Mouse (Mus musculus) 416B (cell line): ENCODE results near the gene Tent4a.
"Not testable (repeated sequence)": the region's sequence is repeated elsewhere in the genome, so short reads cannot be mapped to it uniquely, and the experiment has no call there.

Experiments
- DNase-seq: peaks from one replicate; pipeline ENCODE4 v3.0.0; 2011; ENCODE audit warnings: low read depth

Tent4a gene

GRCm38 (mm10) chr13:69534334-69534653 is at the start of gene Tent4a:
Gene Tent4a, minus strand, starts transcription at chr13:69534617.
- no peak for DNase-seq

- DNase-seq, result no peak
These were observed 49.2 kb upstream of the Tent4a start for GRCm38 (mm10) chr13:69583591-69583990.

- DNase-seq, result no peak
These were observed 48.0 kb upstream of the Tent4a start for GRCm38 (mm10) chr13:69582411-69582810.

DNA sequence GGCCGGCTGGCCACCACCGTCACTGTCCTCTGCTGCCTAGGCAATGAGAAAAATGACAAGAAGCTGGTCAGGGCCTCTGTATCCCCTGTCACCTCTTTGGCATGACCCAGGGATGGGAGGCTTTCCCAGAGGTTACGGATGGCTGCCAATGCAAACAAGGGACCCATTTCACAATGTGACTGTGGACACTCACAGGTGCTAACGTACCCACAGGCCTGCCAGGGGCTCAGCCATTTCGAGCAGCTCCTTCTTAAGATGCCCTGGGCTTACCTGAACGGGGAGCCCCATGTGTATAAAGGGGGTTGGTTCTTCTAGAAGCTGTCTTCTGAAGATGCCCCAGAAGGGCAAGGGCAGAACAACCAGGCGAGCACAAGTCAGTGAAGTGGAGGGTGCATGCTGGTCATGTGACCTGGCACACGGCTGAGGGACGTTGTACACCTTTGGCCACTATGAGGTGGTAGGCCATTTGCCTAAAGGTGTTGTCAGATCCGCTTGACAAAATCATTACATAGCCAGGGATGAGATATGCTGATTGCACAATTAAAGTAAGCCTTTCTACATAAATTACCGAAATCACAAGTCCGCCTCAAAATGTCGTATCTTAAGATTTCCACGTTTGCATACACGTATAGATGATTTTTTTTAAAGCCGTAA is 42.9 kb upstream of the Tent4a start:
- DNase-seq, result no peak

- no peak for DNase-seq
These were observed 42.3 kb upstream of the Tent4a start for GRCm38 (mm10) chr13:69576676-69577075.

- DNase-seq, result no peak
These were observed 38.2 kb upstream of the Tent4a start for GRCm38 (mm10) chr13:69572594-69572993.

GRCm38 (mm10) chr13:69569201-69569600 is 34.8 kb upstream of the Tent4a start:
- no peak for DNase-seq

DNA sequence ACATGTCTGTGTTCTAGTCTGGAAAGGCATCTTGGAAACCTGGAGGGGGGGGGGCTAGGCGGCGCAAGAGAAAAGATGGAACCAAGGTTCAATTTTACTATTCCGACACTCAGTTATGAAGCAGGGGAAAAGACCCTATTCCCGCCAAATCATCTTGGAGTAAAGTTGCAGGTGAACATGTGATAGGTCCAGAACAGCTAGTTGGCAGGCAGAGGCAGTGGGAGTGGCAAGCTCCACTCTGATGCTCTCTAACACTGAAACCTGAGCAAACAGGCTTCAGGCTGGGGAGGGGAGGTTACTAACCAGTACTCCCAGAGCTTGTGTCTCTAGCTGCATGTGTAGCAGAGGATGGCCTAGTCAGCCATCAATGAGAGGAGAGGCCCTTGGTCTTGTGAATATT is 31.0 kb upstream of the Tent4a start:
- DNase-seq, result not testable (repeated sequence)

- DNase-seq, result no peak
These were observed 30.2 kb upstream of the Tent4a start for GRCm38 (mm10) chr13:69564573-69564972.

DNA sequence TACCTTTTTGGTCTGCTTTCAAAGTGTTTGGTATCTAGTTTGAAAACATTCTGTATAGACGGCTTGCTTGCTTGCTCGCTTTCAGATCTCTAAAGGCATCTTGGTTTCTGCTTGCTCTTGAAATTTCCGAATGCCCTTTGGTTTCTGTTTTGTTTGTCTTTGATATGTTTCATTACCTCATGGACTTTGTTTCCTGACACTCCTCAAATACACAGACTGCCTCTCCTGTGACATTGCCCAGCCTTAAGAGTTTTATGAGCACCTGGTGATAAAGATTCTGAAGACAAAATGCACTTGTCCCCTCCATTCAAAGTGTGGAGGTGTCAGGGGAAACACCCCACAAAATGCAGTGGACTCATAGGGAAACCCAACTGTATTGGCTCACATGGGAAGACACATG is 29.5 kb upstream of the Tent4a start:
- DNase-seq, result no peak

DNA sequence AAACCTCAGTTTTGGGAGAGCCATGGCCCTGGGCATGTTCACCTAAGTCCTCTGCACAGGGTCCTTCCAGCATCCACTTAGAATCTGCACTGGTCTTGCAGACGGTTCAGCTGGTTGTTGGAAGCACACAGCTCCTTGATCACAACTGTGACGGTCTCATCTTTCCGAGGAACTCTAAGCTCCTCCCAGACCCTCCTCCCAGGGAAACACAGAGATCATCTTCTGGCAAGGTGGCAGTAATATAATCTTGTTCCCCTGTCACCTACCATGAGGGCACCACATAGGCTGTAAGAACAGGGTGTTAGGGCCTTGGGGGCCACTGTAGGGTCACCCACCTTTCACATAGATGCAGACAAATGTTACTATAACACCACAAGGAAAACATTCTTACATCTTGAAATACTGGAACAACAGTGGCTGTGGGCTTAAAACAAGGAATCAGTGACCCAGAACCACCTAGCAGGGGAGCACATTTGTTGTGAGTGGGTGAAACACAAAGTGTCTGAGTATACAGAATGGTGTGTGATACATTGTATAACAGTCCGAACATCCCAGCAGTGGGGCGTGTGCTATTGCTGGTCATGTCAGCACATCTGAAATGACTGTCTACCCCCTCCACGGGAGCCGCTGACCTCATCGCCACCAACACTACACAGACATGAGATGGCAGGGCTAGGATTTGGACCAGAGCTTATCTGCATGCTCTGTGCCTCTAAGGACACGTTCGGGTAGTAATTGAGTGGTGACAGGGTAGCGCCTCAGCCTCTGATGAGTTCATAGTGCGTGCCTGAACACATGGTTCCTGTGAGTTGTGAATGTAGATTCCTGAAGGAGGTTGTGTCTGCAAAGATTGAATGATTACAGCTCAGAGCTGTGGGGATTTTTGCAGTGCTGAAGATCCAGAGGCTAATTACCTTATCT is 28.5 kb upstream of the Tent4a start:
- DNase-seq, result no peak

GRCm38 (mm10) chr13:69562004-69562403 is 27.6 kb upstream of the Tent4a start:
- no peak for DNase-seq

GRCm38 (mm10) chr13:69559291-69559961 is 25.0 kb upstream of the Tent4a start:
- no peak for DNase-seq

- DNase-seq, result no peak
These were observed 23.8 kb upstream of the Tent4a start for GRCm38 (mm10) chr13:69558098-69558660.

DNA sequence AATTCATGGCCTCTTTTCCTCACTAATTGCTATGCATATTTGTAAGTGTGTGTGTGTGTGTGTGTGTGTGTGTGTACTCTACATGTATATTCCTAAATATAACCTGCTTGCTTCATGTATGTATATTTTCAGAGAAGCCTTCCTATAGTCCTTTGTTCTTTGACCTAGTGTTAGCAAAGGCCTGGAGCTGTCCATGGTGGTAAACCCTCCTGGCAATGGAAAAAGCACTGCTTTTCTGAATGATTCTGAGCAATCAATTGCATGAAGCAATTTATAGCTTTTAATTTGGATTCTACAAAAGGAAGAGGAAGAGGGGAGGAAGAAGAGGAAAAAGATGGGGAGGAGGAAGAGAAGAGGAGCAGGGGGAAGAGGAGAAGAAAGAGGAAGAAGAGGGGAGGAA is 22.3 kb upstream of the Tent4a start:
- DNase-seq, result no peak

DNA sequence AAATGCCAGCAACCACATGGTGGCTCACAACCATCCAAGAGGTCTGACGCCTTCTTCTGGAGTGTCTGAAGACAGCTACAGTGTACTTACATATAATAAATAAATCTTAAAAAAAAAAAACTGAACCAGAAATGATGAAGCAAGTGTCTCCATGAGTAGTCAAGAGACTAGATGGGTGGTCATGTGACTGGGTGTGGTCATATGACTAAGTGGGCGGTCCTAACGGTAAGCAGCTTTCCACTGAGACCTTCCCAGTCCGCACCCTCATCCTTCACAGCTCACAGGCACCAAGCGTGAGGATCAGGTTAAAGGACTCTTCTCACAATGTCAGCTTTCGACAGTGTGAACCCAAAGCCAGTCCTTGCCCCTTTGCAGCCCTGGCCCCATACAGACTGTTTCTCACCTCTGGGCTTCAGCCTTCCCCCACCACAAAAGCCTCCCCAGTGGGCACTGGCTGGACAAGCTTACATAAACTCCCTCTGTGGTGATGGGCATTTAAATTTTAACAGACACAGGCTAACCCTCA is 21.6 kb upstream of the Tent4a start:
- DNase-seq, result no peak

DNA sequence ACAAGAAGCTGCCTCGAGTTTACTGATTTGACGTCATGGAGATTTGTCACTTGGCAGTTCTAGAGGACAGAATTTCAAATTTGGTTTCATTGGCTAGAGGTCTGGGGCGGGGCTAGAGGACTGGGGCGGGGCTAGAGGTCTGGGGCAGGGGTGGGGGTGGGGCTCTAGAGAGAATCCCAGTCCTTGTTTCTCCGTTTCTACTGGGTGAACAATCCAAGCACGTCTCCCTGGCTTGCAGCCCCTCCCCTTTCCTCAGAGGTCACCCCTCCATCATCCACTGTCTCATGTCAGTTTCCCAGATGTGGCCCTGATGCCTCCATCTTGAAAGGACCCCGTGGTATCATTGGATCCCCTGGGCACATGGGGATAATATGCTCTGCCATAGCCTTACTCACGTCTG is 20.6 kb upstream of the Tent4a start:
- DNase-seq, result no peak

DNA sequence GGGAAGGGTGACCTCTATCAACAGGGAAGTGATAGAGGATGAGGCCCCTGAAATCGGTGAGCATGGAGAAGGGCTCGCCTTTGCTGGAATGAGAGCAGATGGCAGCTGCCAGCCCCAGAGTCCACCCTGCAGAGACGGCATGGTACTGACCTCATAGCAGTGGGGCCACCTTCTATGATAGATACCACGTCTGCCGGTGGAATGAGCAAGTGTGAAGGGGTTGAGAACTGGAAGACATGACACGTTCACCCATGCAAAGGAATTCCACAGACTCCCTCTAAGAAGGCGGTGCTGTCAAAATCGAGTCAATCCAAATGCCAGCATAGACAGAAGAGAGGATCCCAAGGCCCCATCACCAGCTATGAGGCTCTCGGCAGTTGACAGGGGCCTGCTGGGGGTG is 19.8 kb upstream of the Tent4a start:
- DNase-seq, result no peak

DNA sequence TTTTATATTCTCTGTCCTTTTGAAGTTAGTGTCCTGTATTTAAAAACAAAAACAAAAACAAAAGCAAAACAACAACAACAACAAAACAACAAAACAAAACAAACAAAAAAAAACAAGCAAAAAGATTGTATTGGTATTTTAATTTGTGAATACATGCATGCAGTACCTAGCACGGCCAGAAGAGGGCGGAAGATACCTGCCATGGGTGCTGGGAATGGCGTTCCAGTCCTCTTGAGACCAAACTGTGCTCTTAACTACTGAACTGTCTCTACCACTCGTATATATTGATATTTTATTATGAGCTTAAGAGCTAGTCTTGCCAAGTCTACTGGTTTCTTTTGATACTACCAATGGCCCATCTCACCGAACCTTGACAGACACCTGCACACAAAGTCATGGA is 18.6 kb upstream of the Tent4a start:
- DNase-seq, result peak; percentile 62

GRCm38 (mm10) chr13:69550831-69551230 is 16.4 kb upstream of the Tent4a start:
- no peak for DNase-seq

- no peak for DNase-seq
These were observed 15.6 kb upstream of the Tent4a start for GRCm38 (mm10) chr13:69549980-69550379.

- DNase-seq, result no peak
These were observed 13.2 kb upstream of the Tent4a start for GRCm38 (mm10) chr13:69547488-69548180.
